Mouse (Mus musculus) large intestine, adult 2 months (tissue): ENCODE measurements around the gene Magi2. TPM values are rescaled to one million over a fixed set of nuclear protein-coding genes. Genes with fewer than 3 reads are reported as not detected.

Experiments
- DNase-seq: peaks from one replicate; pipeline ENCODE4 v3.0.0-alpha.2; 2012; ENCODE audit warnings: low read depth, low spot score
- WGBS: fragments of 180-500 bp; shearing (Covaris S2); methylation state at CpG from one replicate; pipeline ENCODE4 v1.1.7; 2018; 5-methylcytosine and 5-hydroxymethylcytosine counted together
- polyA plus RNA-seq: library from polyadenylated mRNA; depleted of rRNA; stranded (reverse); fragments of >200 nt; gene quantifications from 2 replicates; pipeline ENCODE4 v1.2.3, GENCODE M21; 2012

The Magi2 gene
- polyA plus RNA-seq, 1 experiment: 0.21 TPM

DNA sequence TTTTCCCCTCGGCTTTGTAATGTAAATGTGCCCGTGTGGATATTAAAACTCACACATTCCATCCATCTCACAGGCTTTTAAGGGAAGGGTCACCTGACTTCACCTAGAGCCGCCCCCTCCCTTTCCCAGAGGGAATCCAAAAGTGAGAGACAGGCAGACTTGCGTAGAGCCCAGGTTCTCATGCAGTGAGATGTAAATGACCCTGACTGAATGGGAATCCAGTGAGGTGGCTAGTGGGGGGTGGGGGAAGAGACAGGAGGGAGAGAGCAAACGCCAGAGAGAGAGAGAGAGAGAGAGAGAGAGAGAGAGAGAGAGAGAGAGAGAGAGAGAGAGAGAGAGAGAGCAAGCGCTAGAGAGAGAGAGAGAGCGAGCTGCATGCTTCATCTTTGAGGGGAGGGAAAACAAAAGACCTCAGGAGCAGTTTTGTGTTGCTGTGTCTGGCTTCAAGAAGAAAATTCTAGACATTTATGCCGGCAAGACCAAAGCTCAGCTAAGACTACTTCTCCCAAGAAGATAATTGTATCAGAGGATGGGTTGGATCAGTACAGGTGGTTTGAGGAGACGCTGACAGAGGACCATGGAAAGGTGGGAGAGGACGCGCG lies 680.6 kb downstream of the Magi2 start:
- WGBS: 8% methylated on average over 12 of the region's 12 CpGs
- DNase-seq: no peak

GRCm38 (mm10) chr5:19907983-19908705 lies 681.3 kb downstream of the Magi2 start:
- 7% methylated on average over 16 of the region's 16 CpGs for WGBS
- no peak for DNase-seq

DNA sequence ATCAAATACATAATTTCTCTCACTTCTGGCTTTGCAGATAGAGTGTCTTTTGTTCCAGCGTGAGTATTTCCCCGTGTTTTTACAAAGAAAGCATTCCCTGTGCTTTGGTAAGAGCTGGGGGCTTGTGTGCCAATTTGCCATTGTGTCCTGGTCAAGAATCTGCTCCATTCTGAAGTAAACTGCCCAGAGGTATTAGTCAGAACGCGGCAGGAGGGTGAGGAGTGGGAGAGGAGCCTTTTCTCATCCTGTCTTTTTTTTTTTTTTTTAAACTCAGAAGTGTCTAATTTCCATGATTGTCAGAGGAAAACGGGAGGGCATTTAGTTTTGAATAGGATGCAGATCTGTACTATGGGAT lies 681.8 kb downstream of the Magi2 start:
- 5% methylated on average over 5 of the region's 5 CpGs for WGBS
- DNase-seq: no peak

GRCm38 (mm10) chr5:19909071-19909470 lies 682.2 kb downstream of the Magi2 start:
- WGBS: 11% methylated on average over 11 of the region's 11 CpGs
- no peak for DNase-seq

GRCm38 (mm10) chr5:19909664-19910063 lies 682.8 kb downstream of the Magi2 start:
- WGBS: 69% methylated on average over 7 of the region's 7 CpGs
- no peak for DNase-seq

GRCm38 (mm10) chr5:19932102-19932501 lies 705.3 kb downstream of the Magi2 start:
- no peak for DNase-seq
- WGBS: 71% methylated on average over 3 of the region's 3 CpGs

DNA sequence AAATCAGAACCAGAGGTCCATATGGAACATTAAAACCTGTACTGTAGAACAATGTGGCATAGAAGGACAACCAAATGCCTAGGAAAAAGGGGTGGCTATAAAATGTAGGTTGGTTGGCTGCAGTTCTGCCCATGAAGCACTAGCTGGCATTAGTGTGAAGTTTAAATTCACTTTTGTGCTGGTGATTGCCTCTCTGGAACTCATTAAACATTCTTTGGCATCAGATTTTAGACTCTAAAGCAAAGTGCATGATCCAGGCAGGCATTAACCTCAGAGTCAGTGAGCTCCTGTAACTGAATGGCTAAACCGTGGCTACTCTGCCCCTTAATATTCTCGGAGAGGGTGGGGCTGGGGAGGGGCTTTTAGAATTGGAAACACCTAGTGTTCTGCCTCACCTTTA lies 706.4 kb downstream of the Magi2 start:
- 49% methylated on average over 2 of the region's 2 CpGs for WGBS
- DNase-seq: no peak

- WGBS: 69% methylated on average over 2 of the region's 2 CpGs
- DNase-seq: no peak
Observed at GRCm38 (mm10) chr5:19951102-19951501, 724.3 kb downstream of the Magi2 start.

GRCm38 (mm10) chr5:19964113-19964512 lies 737.3 kb downstream of the Magi2 start:
- peak; percentile 25 for DNase-seq
- 49% methylated on average over 1 of the region's 1 CpGs for WGBS

GRCm38 (mm10) chr5:19972736-19973135 lies 745.9 kb downstream of the Magi2 start:
- DNase-seq: no peak
- 55% methylated on average over 2 of the region's 2 CpGs for WGBS

- DNase-seq: no peak
- WGBS: 90% methylated on average over 3 of the region's 3 CpGs
Observed at GRCm38 (mm10) chr5:19973852-19974251, 747.0 kb downstream of the Magi2 start.

DNA sequence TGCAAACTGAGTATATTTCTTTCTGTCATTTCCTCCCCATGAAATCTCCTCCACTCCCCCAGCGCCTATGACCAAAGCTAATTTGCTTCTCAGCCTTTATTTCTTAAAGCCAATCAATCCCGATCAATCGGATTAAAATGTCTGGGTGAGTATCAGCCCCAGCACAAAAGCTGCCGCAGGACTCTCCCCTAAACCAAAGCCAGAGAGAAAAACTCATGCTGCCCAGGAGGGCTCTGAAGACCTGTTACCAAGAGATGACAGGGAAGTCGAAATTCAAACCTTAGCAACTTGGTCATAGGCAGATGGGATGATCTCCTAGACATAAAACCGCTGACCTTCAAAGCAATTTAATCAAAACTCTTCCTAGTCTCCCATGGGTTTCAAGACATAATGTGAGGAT lies 754.7 kb downstream of the Magi2 start:
- 87% methylated on average over 6 of the region's 6 CpGs for WGBS
- DNase-seq: no peak

- 78% methylated on average over 3 of the region's 3 CpGs for WGBS
Observed at GRCm38 (mm10) chr5:19982031-19982430, 755.2 kb downstream of the Magi2 start.

GRCm38 (mm10) chr5:19999486-19999885 lies 772.6 kb downstream of the Magi2 start:
- WGBS: 63% methylated on average over 6 of the region's 6 CpGs
- no peak for DNase-seq

More at GRCm38 (mm10) chr5:19982031-19982430, 755.2 kb downstream of the Magi2 start:
- no peak for DNase-seq

- DNase-seq: no peak
- WGBS: 68% methylated on average over 1 of the region's 1 CpGs
Observed at GRCm38 (mm10) chr5:19999912-20000311, 773.1 kb downstream of the Magi2 start.

DNA sequence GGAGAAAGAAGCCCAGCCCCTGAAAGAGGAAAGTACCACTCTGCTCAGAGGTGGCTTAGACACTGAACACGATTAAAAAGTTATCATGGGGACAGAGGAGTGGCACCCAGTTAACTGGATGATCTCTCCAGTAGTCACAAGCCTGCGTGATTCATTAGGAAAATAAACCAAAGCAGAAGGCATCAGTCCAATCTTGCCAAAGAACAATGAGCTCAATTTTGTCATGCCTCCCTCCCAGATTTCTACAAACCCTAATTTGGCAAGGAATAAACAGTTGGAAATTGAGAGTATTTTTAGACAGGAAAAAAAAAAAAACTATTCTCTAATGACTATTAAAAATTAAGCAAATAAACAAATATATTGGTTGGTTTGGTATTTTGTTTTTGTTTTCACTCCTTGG lies 779.8 kb downstream of the Magi2 start:
- no peak for DNase-seq
- 56% methylated on average over 2 of the region's 2 CpGs for WGBS

- WGBS: 85% methylated on average over 8 of the region's 8 CpGs
- DNase-seq: no peak
Observed at GRCm38 (mm10) chr5:20007246-20007645, 780.4 kb downstream of the Magi2 start.

- 73% methylated on average over 7 of the region's 7 CpGs for WGBS
- DNase-seq: no peak
Observed at GRCm38 (mm10) chr5:20010210-20010609, 783.4 kb downstream of the Magi2 start.

DNA sequence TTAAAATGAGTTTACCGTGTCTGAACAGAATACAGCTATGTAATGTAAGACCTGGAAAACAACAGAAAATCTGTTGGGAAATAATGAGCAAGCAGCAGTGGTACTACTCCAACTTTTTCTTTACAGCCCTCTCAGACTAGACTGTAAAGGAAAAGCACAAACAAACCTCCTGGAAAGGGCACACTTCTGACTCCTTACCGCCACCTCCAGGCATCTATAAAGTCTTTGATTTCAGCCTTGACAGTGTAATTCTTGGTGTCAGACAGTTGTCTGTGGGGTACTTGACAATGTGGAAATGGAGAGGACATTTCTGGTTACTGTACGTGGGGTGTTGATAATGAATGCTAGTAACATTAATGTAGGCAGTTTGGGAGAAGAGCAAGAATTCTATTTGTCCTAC lies 791.2 kb downstream of the Magi2 start:
- DNase-seq: no peak
- whole genome bisulfite sequencing: 58% methylated on average over 3 of the region's 3 CpGs

DNA sequence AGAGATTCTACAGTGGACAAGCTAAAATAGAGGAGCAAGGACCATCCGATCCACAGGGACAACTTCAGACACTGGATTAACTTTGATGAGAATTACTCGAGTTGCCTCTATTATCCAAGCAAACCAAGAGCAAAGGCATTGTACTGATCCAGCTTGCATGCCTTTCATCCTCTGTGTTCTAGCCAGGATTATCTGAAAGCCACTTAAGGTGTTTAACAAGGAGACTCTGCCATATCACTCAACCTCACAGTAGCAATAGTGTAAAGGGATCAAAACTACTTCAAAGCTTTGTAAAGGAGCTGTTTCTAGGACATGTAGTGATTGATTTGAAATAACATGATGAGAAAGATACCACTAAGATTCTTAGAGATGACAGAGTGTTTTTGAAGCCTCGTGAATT lies 819.8 kb downstream of the Magi2 start:
- 70% methylated on average over 3 of the region's 3 CpGs for WGBS
- DNase-seq: no peak

- DNase-seq: no peak
- WGBS: 87% methylated on average over 2 of the region's 2 CpGs
Observed at GRCm38 (mm10) chr5:20048386-20048785, 821.5 kb downstream of the Magi2 start.

DNA sequence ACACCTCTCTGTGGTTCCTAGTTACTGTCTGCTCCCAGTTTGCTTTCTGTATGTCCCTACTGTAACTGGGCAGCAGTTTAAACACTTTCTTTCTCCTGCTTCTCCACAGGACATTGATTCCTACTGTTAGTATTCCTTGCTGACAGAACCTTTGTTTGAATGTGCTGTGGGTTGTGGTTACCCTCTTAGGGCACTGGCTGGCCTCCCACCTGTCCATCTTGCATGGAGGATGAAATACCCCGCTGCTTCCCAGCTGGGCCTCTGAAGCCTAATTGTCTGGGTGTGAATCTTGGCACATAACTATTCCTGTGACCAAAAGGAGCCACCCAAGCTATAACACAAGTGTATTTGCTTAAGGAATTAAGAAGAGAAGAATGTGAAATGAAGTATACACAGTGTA lies 823.4 kb downstream of the Magi2 start:
- no peak for DNase-seq
- 24% methylated on average over 1 of the region's 1 CpGs for WGBS
